Mouse (Mus musculus) layer of hippocampus, adult 9-11 months (tissue): ENCODE data around the gene Vmn1r61.

ENCODE experiments used
- DNase-seq: peaks from one replicate; pipeline ENCODE4 v3.0.0; 2022

The Vmn1r61 gene

DNA sequence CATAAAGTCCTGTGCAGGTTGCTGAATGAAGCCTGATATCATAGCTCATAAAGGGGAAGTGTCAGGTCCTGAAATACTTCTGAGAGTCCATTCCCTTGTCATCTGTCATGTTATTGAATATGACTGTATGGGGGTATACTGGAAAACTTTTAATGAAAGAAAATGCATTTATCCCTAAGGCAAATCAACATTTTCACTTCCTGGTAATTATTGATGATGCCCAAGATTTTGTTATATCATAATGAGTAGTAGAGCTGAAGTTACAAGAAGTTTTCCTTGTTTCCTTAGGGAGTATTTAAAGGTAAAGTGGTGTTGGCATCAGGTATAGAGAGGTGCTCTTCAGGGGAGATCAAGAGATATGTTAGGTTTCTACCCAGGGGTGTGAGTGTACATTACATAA lies at the start of gene Vmn1r61:
Gene Vmn1r61, minus strand, starts transcription at position 101 of the 400 bp plus-strand sequence.
- DNase-seq, result no peak
